Mouse (Mus musculus): Measurements from ENCODE around the gene Clpb. TPM values are rescaled to one million over a fixed set of nuclear protein-coding genes. Genes with fewer than 3 reads are reported as not detected.

The Clpb gene
- polyA plus RNA-seq, 1 experiment = 9.7 TPM

- H3K4me1 ChIP-seq (ENCODE audit: control insufficient read depth, insufficient read depth, low read length) = peaks cover 10% of the 10 kb centered on the region
- no peak overlapping the region for H3K27ac ChIP-seq (ENCODE audit: insufficient read depth, low read depth, low read length)
- H3K4me3 ChIP-seq (ENCODE audit: insufficient read depth, low read length) = no peak overlapping the region
- TF ChIP-seq POLR2A (IDR thresholded peaks at IDR 0.05; ENCODE audit: borderline replicate concordance, low read depth, low read length) (no peak), CTCF (IDR thresholded peaks at IDR 0.05; ENCODE audit: low read depth, low read length) (no peak)
Observed at GRCm38 (mm10) chr7:101767335-101767907, 104.0 kb downstream of the Clpb start.

DNA sequence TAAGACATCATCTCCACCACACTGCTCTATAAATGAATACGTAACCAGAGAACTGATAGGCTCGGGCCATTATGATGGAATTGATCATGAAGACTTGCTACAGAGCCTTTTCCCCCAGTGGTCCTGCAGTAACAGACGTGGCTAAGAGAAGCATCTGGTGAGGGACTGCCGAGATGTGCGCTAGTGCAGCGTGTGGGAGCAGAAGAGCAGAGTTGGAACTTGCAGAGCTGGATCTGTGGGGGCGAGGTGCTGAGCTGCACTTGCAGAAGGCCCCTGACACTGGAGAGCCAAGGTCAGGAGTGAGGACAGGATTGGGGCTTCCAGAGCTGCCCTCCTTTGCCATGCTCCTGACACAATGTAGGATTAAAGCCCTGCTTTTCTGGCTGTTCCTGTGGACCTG lies 106.6 kb downstream of the Clpb start:
- Histone ChIP-seq H3K4me1 (ENCODE audit: control insufficient read depth, insufficient read depth, low read length) (no peaks in the 10 kb centered on the region), H3K4me3 (ENCODE audit: insufficient read depth, low read length) (no peak overlapping the region), H3K27ac (ENCODE audit: insufficient read depth, low read depth, low read length) (no peak overlapping the region)
- no peak for TF ChIP-seq CTCF (IDR thresholded peaks at IDR 0.05; ENCODE audit: low read depth, low read length)
- TF ChIP-seq POLR2A (IDR thresholded peaks at IDR 0.05; ENCODE audit: borderline replicate concordance, low read depth, low read length) = no peak

DNA sequence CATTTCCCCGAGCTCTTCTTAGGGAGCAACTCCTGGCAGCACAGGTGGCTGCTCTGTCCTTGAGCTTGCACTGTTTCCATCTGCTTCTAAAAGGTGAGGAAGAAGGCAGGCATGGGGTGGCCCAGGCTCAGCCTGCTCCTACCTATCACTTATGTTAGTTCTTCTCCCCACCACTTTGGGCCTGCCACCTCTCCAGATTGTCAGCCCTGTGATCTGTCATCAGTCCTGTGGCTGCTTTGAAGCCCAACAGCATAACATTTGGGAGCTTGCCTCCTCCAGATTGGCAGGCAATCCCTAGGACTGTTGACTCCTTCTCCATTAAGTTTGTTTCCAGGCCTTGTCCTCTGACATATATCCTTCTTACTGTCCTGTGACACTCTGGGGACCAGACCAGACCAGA lies 108.2 kb downstream of the Clpb start:
- no peaks in the 10 kb centered on the region for H3K4me1 ChIP-seq (ENCODE audit: control insufficient read depth, insufficient read depth, low read length)
- TF ChIP-seq CTCF (IDR thresholded peaks at IDR 0.05; ENCODE audit: low read depth, low read length) = no peak
- no peak for TF ChIP-seq POLR2A (IDR thresholded peaks at IDR 0.05; ENCODE audit: borderline replicate concordance, low read depth, low read length)
- no peak overlapping the region for H3K27ac ChIP-seq (ENCODE audit: insufficient read depth, low read depth, low read length)

GRCm38 (mm10) chr7:101772687-101773086 lies 109.3 kb downstream of the Clpb start:
- Histone ChIP-seq H3K4me1 (ENCODE audit: control insufficient read depth, insufficient read depth, low read length) (no peaks in the 10 kb centered on the region), H3K4me3 (ENCODE audit: insufficient read depth, low read length) (no peak overlapping the region), H3K27ac (ENCODE audit: insufficient read depth, low read depth, low read length) (no peak overlapping the region)
- no peak for TF ChIP-seq CTCF (IDR thresholded peaks at IDR 0.05; ENCODE audit: low read depth, low read length)
- TF ChIP-seq POLR2A (IDR thresholded peaks at IDR 0.05; ENCODE audit: borderline replicate concordance, low read depth, low read length) = no peak

More for the DNA sequence above, 108.2 kb downstream of the Clpb start:
- no peak overlapping the region for H3K4me3 ChIP-seq (ENCODE audit: insufficient read depth, low read length)

DNA sequence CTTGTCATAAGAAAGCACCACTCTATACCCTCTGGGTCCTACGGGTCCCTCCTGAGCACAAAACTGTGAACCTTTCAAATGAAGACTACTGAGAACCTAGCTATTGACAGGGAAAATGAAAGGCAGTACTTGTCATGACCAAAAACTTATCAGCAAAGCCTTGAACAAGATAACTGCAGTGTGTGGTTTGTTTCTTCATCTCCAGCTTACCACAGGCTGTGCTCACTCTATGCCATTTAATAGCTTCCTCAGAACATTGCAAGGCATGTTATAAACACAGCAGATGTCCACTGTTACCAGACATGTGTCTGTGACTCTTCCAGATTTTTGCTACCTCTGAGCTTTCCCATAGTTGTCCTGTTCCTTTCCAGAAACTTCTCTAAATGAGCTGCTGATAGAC lies 113.6 kb downstream of the Clpb start:
- Histone ChIP-seq H3K27ac (ENCODE audit: insufficient read depth, low read depth, low read length) (no peak overlapping the region), H3K4me3 (ENCODE audit: insufficient read depth, low read length) (no peak overlapping the region), H3K4me1 (ENCODE audit: control insufficient read depth, insufficient read depth, low read length) (no peaks in the 10 kb centered on the region)
- TF ChIP-seq CTCF (IDR thresholded peaks at IDR 0.05; ENCODE audit: low read depth, low read length) = no peak
- no peak for TF ChIP-seq POLR2A (IDR thresholded peaks at IDR 0.05; ENCODE audit: borderline replicate concordance, low read depth, low read length)

- Histone ChIP-seq H3K4me1 (ENCODE audit: control insufficient read depth, insufficient read depth, low read length) (peaks cover 3% of the 10 kb centered on the region; the same call in 1 of the 2 replicates), H3K4me3 (ENCODE audit: insufficient read depth, low read length) (no peak within 1 kb of the TSS)
- TF ChIP-seq POLR2A (IDR thresholded peaks at IDR 0.05; ENCODE audit: borderline replicate concordance, low read depth, low read length) (no peak), CTCF (IDR thresholded peaks at IDR 0.05; ENCODE audit: low read depth, low read length) (no peak)
Observed at GRCm38 (mm10) chr7:101817861-101818401, 154.5 kb downstream of the Clpb start, which contains the start of gene Phox2a. Gene Phox2a (plus strand): TSS chr7:101818313.

GRCm38 (mm10) chr7:101820295-101821030 lies 157.0 kb downstream of the Clpb start:
- TF ChIP-seq CTCF (IDR thresholded peaks at IDR 0.05; ENCODE audit: low read depth, low read length) (no peak), POLR2A (IDR thresholded peaks at IDR 0.05; ENCODE audit: borderline replicate concordance, low read depth, low read length) (no peak)
- H3K4me1 ChIP-seq (ENCODE audit: control insufficient read depth, insufficient read depth, low read length) = peaks cover 3% of the 10 kb centered on the region; the same call in 1 of the 2 replicates
- no peak overlapping the region for H3K27ac ChIP-seq (ENCODE audit: insufficient read depth, low read depth, low read length)
- H3K4me3 ChIP-seq (ENCODE audit: insufficient read depth, low read length) = peak overlapping the region; percentile 46

More at GRCm38 (mm10) chr7:101817861-101818401, 154.5 kb downstream of the Clpb start, which contains the start of gene Phox2a:
- H3K27ac ChIP-seq (ENCODE audit: insufficient read depth, low read depth, low read length) = no peak within 1 kb of the TSS

- TF ChIP-seq CTCF (IDR thresholded peaks at IDR 0.05; ENCODE audit: low read depth, low read length) (no peak), POLR2A (IDR thresholded peaks at IDR 0.05; ENCODE audit: borderline replicate concordance, low read depth, low read length) (no peak)
- H3K4me3 ChIP-seq (ENCODE audit: insufficient read depth, low read length) = peak overlapping the region; percentile 46
- H3K27ac ChIP-seq (ENCODE audit: insufficient read depth, low read depth, low read length) = no peak overlapping the region
Observed at GRCm38 (mm10) chr7:101821571-101822501, 158.4 kb downstream of the Clpb start.

More at GRCm38 (mm10) chr7:101821571-101822501, 158.4 kb downstream of the Clpb start:
- H3K4me1 ChIP-seq (ENCODE audit: control insufficient read depth, insufficient read depth, low read length) = peaks cover 3% of the 10 kb centered on the region; the same call in 1 of the 2 replicates

All from bone marrow macrophage, adult 2 months (primary cell).